Mouse (Mus musculus) cerebellum, postnatal 10 days (tissue): Measurements from ENCODE around the gene Klhdc1.

ENCODE experiments used
- DNase-seq, 2 experiments: peaks; one replicate each; pipeline ENCODE4 v3.0.0; 2021; ENCODE audit warnings: mixed read lengths in 2 of 2

The Klhdc1 gene

GRCm38 (mm10) chr12:69240876-69241275 lies at the start of gene Klhdc1:
TSS of gene Klhdc1 (plus strand) at chr12:69241176.
- DNase-seq: no peak

DNA sequence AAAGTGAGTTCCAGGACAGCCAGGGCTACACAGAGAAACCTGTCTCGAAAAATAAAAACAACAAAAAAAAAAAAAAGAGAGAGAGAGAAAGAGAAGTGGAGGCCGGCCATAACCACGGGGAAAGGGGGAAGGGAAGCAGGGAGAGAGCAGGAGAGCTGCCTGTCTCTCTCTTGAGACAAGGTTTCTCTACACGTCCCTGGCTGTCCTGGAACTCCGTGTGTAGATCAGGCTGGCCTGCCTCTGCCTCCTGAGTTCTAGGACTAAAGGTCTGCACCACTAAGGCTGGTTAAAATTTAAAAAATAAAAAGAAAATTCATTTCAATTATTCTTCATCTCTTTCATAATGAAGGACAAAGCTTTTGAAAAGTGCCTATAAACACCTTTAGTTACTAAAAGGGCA lies 49.6 kb upstream of the Klhdc1 start:
- DNase-seq: no peak

GRCm38 (mm10) chr12:69192637-69193036 lies 48.3 kb upstream of the Klhdc1 start:
- DNase-seq: no peak

DNA sequence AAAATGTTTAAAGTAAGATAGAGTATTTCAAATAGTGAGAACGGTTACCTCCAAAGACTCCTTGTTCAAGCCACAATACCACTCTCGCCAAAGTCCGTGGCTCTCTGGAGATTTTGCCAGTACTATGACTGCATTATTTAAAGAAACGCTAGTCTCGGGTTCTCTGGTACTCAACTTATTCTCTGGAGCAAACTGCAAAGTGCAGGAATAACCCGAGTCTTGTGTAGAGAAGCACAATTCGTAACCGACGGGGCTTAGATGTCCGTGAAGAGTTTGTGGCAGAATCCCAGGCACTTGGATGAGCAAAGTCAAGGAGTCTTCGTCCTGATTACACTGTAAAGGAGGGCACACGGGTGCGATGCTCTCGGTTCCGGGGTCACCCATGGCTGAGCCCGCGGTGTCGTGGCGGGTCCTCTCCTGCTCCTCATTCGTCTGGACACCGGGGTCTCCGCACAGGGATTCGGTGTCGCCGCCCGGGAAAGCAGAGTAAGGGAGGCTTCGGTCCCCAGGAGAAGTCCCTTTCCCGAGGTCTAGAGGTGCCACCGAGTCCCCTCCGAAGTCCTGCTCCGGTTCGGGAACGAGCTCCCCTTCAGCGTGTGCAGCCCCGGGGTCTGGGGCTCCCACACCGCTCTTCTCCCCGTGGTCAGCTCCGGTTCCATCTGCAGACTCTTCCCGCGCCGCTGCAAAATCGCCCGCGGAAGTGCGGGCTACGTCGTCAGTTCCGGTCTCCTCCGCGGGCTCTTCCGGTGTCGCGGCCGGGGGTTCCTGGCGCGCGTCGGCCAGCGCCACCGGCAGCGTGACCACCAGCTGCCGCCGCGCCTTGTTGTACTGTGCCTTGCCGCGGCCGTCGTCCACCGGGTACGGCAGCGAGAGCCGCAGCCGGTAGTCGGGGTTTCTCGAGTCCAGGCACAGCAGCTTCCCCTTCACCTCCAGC lies 44.3 kb upstream of the Klhdc1 start, which contains the start of gene Gm49383:
Gene Gm49383, minus strand, starts transcription at position 661 of the 934 bp plus-strand sequence.
- peak; percentile 84 to 85 for DNase-seq

- DNase-seq: peak; percentile 81 to 83
Observed at GRCm38 (mm10) chr12:69197378-69198163, 43.4 kb upstream of the Klhdc1 start.

- peak; percentile 88 to 89 for DNase-seq
Observed at GRCm38 (mm10) chr12:69198164-69198535, 42.8 kb upstream of the Klhdc1 start, which contains the start of gene Dnaaf2. TSS of gene Dnaaf2 (minus strand) at chr12:69198429.

GRCm38 (mm10) chr12:69198985-69199384 lies 42.0 kb upstream of the Klhdc1 start:
- no peak for DNase-seq

DNA sequence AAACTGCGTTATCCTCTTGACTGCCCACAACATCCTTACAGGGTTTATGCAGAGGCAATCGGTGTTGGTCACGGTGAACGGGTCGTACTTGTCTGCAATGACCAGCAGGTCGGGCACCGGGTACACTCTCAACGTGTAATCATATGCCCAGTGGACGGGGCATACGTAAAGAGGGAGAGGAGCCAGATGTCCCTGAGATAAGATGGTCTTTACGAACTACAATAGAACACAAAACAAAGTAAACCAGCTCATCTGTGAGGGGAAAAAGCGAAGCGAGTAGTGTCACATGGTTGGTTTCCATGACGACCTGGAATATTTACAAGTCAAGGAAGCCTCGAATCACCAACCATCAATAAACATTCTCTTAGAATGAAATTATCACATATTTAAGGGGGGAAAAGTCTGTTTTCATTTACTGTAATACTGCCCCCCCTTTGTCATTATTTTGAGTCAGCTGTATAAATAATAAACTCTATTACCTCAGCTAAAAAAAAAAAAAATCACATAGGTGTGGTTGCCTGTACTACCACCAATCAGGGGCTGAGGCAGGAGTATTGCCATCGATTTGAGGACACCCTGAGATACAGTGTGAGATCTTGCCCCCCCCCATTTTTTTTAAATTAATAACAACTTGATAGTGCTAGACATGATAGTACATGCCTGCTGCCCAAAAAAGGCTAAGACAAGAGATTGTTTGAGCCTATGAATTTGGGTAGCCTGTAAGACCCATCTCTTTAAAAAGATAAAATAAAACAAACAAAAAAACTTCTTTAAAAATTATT lies 36.7 kb upstream of the Klhdc1 start, which contains the start of gene Gm49384:
Gene Gm49384, minus strand, starts transcription at position 216 of the 782 bp plus-strand sequence.
- DNase-seq: no peak

GRCm38 (mm10) chr12:69207396-69207795 lies 33.6 kb upstream of the Klhdc1 start:
- DNase-seq: no peak

DNA sequence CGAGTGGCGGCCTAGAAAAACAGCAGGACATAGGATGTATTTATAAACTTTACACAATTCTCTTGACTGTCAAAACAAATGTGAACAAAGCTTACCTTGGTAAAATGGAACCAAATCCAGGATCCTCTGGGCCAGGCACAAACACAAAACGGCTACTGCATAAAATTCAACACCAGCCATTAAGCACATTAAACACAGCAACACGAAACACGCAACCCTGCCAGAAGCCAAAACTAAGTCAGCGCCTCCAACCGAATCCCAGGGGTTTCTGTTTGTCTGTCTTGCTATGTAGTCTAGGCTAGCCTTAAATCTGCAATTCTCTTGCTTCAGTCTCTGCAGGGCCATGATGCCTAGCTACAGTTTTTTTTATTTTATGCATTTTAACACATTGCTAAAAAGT lies 33.0 kb upstream of the Klhdc1 start:
- no peak for DNase-seq

DNA sequence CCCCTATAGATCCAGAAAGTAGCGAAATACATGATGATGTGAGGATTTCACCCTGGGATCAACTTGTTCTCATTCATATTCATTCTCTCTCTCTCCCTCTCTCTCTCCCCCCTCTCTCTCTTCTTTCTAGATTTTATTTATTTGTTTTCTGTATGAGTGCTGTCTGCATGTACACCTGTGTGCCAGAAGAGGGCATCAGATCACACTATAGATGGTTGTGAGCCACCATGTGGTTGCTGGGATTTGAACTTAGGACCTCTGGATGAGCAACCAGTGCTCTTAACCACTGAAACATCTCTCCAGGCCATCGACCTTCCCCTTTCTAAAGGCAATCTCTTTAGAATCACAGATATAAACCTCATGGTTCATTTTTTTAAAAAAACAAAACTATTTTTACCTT lies 32.5 kb upstream of the Klhdc1 start:
- no peak for DNase-seq

DNA sequence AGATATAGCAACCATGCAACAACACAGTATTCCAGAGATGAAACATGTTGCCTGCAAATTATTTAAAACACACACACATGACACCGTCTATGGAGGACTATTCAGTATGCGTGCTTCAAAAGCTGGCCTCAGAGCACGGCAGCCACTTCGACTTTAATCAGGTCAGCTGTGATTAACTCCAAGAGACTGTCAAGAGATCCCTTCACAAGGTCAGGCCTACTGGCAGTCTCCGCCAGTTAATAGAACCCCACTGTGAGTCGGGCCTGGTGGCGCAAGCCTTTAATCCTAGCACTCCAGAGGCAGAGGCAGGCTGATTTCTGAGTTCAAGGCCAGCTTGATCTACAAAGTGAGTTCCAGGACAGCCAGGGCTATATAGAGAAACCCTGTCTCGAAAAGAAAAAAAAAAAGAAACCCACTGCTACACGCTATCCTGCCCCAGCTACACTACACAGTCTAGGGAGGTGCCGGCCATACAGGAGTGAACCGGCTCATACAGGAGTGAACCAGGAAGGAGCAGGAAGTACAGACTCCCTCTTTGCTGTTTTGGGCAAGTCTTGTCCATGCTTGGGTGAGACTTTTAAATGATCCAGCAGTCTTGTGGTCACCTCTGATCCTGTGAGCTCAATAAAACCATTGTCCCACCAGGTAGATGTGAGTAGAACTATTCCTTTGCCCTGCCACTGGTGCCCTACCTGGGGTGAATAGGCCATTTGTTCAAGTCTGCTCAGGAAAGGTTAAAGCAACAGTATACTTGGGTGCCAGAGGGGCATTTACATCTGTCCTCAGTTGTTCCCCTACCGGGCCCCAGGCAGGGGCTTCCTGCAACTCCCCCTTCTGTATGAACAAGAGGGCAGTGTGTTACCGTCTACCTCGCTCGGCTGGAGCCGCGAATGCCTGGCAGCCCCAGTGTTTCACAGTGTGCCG lies 30.7 kb upstream of the Klhdc1 start:
- DNase-seq: no peak

GRCm38 (mm10) chr12:69211057-69211456 lies 29.9 kb upstream of the Klhdc1 start:
- DNase-seq: peak; percentile 39 to 43

GRCm38 (mm10) chr12:69213186-69213777 lies 27.7 kb upstream of the Klhdc1 start:
- DNase-seq: no peak

DNA sequence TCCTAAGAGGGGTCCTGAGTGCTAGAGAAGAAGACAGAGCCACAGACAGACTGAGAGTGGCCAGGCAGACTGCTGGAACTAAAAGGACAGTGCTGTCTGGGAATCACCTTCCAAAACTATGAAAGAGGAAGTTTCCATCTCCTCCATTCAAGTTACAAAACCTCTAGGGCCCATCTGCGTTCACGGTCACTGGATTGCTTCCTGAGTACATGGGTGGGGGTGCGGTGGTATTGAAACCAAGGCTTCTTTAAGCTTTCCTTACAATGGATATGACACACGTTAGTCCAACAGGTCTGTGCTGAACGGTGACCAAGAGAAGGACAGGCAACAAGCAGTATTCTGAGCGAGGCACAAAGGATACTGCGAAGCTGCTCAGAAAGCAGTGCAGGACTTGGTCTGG lies 26.6 kb upstream of the Klhdc1 start:
- DNase-seq: no peak

DNA sequence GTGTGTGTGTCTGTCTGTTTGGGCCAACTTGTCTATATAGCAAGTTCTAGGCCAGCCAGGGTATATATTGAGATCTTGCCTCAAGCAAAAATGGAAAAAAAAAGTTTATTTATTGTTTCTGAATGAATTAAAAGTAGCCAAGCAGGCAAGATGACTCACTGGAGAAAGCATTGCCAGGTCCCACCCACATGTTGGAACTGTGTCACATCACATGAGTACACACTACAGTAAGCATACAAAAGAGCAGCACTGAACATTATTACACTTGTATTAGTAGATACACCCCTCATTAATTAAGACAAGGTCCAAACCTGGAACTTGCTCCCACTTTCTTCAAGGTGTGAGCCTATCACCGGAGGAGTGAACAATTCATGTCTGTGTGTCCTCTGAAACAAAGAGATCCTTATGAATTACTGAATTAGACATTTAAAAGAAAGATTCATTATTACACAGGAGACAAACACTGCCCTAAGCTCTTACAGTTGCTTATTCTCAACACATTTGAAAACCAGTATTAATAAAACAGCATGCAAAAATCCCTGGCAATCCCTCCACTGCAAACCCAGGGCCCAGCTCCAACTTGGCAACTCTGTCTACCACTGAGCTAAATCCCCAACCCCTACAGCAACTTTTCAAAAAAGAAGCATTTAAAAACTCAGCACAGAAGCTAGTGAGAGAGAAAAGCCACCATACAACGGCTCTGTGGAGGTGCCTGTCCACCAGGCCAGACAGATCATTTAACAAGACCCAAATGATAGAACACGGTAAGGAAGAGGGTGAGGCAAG lies 25.8 kb upstream of the Klhdc1 start:
- peak in 1 of 2 experiments; percentile 19 for DNase-seq

- DNase-seq: no peak
Observed at GRCm38 (mm10) chr12:69216587-69216986, 24.4 kb upstream of the Klhdc1 start.

DNA sequence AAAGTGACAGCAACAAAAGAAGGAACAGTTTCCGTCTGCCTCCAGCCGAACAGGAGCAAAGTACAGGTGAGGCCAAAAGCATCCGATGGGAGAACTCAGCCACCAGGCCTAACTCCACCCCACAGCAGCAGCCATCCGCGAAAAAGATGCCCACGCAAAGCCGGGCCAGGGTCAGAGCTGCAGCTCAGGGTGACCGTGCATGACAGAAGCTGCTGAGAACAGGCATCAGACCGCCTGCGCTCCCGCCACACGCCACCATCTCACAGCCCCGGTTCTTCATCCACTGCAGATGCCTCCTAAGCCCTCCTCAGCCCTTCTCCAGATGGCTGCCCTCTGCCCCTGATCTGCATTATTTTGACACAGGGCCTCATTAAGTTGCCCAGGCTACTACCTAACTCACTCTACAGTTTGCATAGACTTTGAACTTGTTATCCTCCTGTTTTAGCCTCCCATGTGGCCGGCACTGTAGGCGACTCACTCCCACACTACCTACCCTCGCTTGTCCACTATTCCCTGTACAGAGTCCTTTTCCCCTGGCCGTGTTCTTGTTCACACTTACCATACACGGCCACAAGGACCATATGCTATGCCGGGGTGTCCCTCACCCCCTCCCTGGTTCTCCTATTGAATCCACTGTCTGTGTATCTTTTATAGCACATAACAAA lies 20.2 kb upstream of the Klhdc1 start:
- DNase-seq: no peak

DNA sequence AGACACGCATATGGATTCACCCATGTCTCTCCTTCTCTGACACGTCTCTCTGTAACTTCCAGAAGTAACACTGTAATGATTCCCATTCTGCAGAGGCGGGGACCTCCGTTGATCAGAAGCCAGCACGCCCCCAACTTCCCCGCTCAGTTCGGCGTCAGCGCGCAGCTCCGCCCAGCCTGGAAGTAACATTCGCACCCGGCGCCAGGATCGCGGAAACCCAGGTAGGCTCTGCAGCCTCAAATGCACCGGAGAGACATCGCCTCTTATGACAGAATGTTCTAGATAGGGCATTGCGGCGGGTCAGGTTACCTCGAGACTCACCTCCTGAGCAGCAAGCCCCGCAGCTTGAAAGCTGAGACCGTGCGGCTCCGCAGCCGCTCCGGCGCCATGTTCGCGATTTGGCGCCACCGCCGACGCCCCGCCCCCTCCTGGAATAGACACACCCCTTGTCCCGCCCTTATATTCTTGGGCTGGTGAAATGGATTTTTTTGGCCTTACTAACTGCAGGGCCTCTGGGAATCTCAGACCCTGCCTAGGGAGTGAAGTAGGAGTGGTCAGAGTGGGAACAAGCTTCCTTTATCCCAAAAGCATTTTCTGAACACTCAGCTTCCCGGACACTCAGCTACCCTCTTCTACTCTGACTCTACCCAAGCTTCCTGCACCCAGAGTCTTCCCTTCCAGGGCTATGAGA lies 13.1 kb upstream of the Klhdc1 start, which contains the start of gene Pole2:
Gene Pole2, minus strand, starts transcription at position 420 of the 691 bp plus-strand sequence.
- DNase-seq: peak; percentile 95 to 96
